Mouse (Mus musculus) heart, postnatal 0 days (tissue): Measurements from ENCODE around the gene Nid1.

Experiments used
- CTCF ChIP-seq: IDR thresholded peaks from 2 replicates; pipeline ENCODE4 v1.5.1; 2016; ENCODE audit warnings: antibody characterized with exemption, control low read depth, low read depth
- EP300 ChIP-seq: IDR thresholded peaks from 2 replicates; pipeline ENCODE4 v1.6.1; 2016; ENCODE audit warnings: antibody characterized with exemption, low read depth

DNA sequence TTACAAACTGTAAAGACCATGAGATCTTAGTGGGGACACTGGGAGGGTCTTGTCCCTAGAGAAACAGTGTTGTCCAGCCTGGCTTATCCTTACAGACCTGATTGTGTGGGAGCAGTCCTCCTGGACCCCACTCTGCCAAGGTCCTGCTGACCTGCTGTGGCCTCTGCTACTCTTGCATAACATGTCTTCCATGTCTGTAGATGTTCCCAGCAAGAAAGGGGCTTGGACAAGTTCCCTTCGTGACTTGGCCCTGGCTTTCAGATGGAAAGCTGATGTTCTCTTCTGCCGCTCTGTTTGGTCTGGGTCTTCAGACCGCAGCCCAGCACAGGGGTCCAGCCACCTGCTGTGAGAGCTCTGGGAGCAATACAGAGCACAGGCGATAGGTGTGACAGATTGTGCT, 48.3 kb downstream of the Nid1 start:
- TF ChIP-seq CTCF (no peak), EP300 (no peak)
